Mouse (Mus musculus) embryo, embryonic 9.5 days (tissue): ENCODE measurements around the gene Pih1d1.

Experiments
- DNase-seq: peaks from one replicate; pipeline ENCODE4 v3.0.0-alpha.2; 2017; ENCODE audit errors: extremely low spot score

Pih1d1 gene

GRCm38 (mm10) chr7:45193406-45193805 lies 39.3 kb downstream of the Pih1d1 start:
- DNase-seq: no peak

- no peak for DNase-seq
These were observed 40.0 kb downstream of the Pih1d1 start for GRCm38 (mm10) chr7:45193871-45194785.

- no peak for DNase-seq
These were observed 41.5 kb downstream of the Pih1d1 start for GRCm38 (mm10) chr7:45195341-45196175.

- no peak for DNase-seq
These were observed 42.1 kb downstream of the Pih1d1 start for GRCm38 (mm10) chr7:45196176-45196535.

- DNase-seq: no peak
These were observed 42.9 kb downstream of the Pih1d1 start for GRCm38 (mm10) chr7:45196994-45197393.

- DNase-seq: peak; percentile 73
These were observed 44.3 kb downstream of the Pih1d1 start for GRCm38 (mm10) chr7:45198435-45198834.

- no peak for DNase-seq
These were observed 44.9 kb downstream of the Pih1d1 start for GRCm38 (mm10) chr7:45198961-45199360.

GRCm38 (mm10) chr7:45202654-45203053 lies 48.6 kb downstream of the Pih1d1 start:
- no peak for DNase-seq

GRCm38 (mm10) chr7:45204380-45205143 lies 50.5 kb downstream of the Pih1d1 start, which contains the start of gene Ccdc155:
Ccdc155 (minus strand) TSS chr7:45204892.
- DNase-seq: peak; percentile 94

GRCm38 (mm10) chr7:45208260-45208659 lies 54.2 kb downstream of the Pih1d1 start:
- DNase-seq: no peak
